Mouse (Mus musculus): ENCODE data around the gene Cabp1. TPM values are rescaled to one million over a fixed set of nuclear protein-coding genes. Genes with fewer than 3 reads are reported as not detected.

The Cabp1 gene
- polyA plus RNA-seq, 1 experiment from 2014 or later, result 2.4 TPM

- Histone ChIP-seq H3K9me3 (replicated peaks; ENCODE audit: control insufficient read depth, low read length) (no peaks in the 10 kb centered on the region), H3K4me1 (ENCODE audit: control insufficient read depth, insufficient read depth, low read length) (peaks cover 10% of the 10 kb centered on the region), H3K9ac (replicated peaks; ENCODE audit: low read length) (no peak overlapping the region), H3K4me2 (ENCODE audit: low read depth, low read length) (no peak overlapping the region), H3K27me3 (ENCODE audit: control insufficient read depth, insufficient read depth, low read length) (peaks cover 36% of the 10 kb centered on the region), H3K27ac (replicated peaks; ENCODE audit: low read depth, low read length) (no peak overlapping the region), H3K36me3 (replicated peaks; ENCODE audit: control insufficient read depth, insufficient read depth, low read depth, low read length) (no peaks in the 10 kb centered on the region), H3K4me3 (ENCODE audit: low read depth, low read length) (no peak overlapping the region)
- DNase-seq (ENCODE audit: low spot score) (peak; percentile 56), ATAC-seq (replicated peaks; ENCODE audit: insufficient number of reproducible peaks, low FRiP score, low TSS enrichment, low read depth) (no peak)
- WGBS, result 55% methylated on average over 5 of the region's 5 CpGs
Measured at GRCm38 (mm10) chr5:115188824-115189223, 5.4 kb downstream of the Cabp1 start.

- peak; percentile 95 for DNase-seq (ENCODE audit: low spot score)
- Histone ChIP-seq H3K4me2 (ENCODE audit: low read depth, low read length) (no peak overlapping the region; the same call in 1 of the 2 replicates), H3K27ac (replicated peaks; ENCODE audit: low read depth, low read length) (no peak overlapping the region), H3K4me1 (ENCODE audit: control insufficient read depth, insufficient read depth, low read length) (peaks cover 3% of the 10 kb centered on the region), H3K4me3 (ENCODE audit: low read depth, low read length) (no peak overlapping the region), H3K9me3 (replicated peaks; ENCODE audit: control insufficient read depth, low read length) (no peaks in the 10 kb centered on the region), H3K36me3 (replicated peaks; ENCODE audit: control insufficient read depth, insufficient read depth, low read depth, low read length) (no peaks in the 10 kb centered on the region), H3K9ac (replicated peaks; ENCODE audit: low read length) (no peak overlapping the region), H3K27me3 (ENCODE audit: control insufficient read depth, insufficient read depth, low read length) (peaks cover 23% of the 10 kb centered on the region)
- peak; percentile 77 for ATAC-seq (replicated peaks; ENCODE audit: insufficient number of reproducible peaks, low FRiP score, low TSS enrichment, low read depth)
- WGBS, result 14% methylated on average over 26 of the region's 26 CpGs
Measured at GRCm38 (mm10) chr5:115187188-115188131, 6.7 kb downstream of the Cabp1 start.

DNA sequence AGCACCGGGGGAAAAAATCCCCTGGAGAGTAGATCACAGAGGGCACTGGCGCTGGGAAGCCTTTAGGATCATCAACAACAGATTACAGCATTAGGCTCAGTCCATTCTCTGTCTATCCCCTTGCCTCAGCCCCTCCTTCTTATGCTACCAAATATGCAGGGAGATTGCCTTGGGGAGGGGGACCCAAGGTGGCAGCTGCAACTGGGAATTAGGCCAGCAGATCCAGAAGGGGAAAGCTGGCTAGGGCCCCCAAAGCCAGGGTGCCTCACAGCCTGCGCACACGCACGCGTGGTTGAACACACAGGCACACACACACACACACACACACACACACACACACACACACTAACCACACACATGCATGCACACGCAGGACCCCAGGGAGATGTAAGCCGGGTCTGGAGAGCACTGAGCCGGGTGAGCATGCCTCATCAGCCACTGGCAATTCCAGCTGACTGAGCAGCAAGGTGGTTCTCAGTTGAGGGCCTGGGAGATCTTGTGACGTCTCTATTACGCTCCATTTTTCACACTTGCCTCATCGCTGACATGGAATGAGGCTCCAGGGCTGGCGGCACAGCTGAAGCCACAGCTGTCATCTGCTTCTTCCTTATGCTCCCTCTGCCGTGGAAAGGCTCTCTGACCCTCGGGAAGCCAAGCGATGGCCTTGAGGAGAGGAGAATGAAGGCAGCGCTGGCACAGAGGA is 7.7 kb downstream of the Cabp1 start:
- 43% methylated on average over 17 of the region's 17 CpGs for WGBS
- peaks cover 14% of the 10 kb centered on the region for H3K27me3 ChIP-seq (ENCODE audit: control insufficient read depth, insufficient read depth, low read length)
- H3K9ac ChIP-seq (replicated peaks; ENCODE audit: low read length), result no peak overlapping the region; the same call in 1 of the 2 replicates
- H3K36me3 ChIP-seq (replicated peaks; ENCODE audit: control insufficient read depth, insufficient read depth, low read depth, low read length), result no peaks in the 10 kb centered on the region
- DNase-seq (ENCODE audit: low spot score) (no peak), ATAC-seq (replicated peaks; ENCODE audit: insufficient number of reproducible peaks, low FRiP score, low TSS enrichment, low read depth) (no peak)
- H3K4me1 ChIP-seq (ENCODE audit: control insufficient read depth, insufficient read depth, low read length), result no peaks in the 10 kb centered on the region
- H3K27ac ChIP-seq (replicated peaks; ENCODE audit: low read depth, low read length), result no peak overlapping the region
- peak overlapping the region; percentile 3; the same call in 1 of the 2 replicates for H3K4me2 ChIP-seq (ENCODE audit: low read depth, low read length)
- H3K9me3 ChIP-seq (replicated peaks; ENCODE audit: control insufficient read depth, low read length), result no peaks in the 10 kb centered on the region
- no peak overlapping the region for H3K4me3 ChIP-seq (ENCODE audit: low read depth, low read length)

DNA sequence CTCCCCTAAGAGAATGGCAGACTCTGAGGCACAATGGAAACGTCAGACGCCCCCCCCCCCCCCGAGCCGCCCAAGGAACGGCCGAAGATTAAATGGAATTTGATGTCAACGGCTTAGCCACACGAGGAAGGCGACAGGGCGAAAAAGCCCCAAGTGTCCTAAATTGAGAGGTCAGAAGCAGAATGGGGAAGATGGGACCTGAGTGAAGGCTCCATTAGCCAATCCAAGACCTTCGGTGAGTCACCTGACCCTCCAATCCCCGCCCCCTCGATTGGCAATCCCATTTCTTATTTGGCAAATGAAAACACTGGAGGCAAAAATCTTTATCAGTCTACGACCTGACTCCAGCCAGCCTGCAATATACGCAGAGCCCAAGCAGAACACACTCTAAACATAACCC is 9.5 kb downstream of the Cabp1 start:
- no peaks in the 10 kb centered on the region for H3K36me3 ChIP-seq (replicated peaks; ENCODE audit: control insufficient read depth, insufficient read depth, low read depth, low read length)
- no peak overlapping the region for H3K9ac ChIP-seq (replicated peaks; ENCODE audit: low read length)
- peaks cover 3% of the 10 kb centered on the region for H3K27me3 ChIP-seq (ENCODE audit: control insufficient read depth, insufficient read depth, low read length)
- 24% methylated on average over 15 of the region's 15 CpGs for WGBS
- ATAC-seq (replicated peaks; ENCODE audit: insufficient number of reproducible peaks, low FRiP score, low TSS enrichment, low read depth) (no peak), DNase-seq (ENCODE audit: low spot score) (no peak)
- no peaks in the 10 kb centered on the region for H3K4me1 ChIP-seq (ENCODE audit: control insufficient read depth, insufficient read depth, low read length)
- no peak overlapping the region for H3K27ac ChIP-seq (replicated peaks; ENCODE audit: low read depth, low read length)
- no peaks in the 10 kb centered on the region for H3K9me3 ChIP-seq (replicated peaks; ENCODE audit: control insufficient read depth, low read length)
- H3K4me3 ChIP-seq (ENCODE audit: low read depth, low read length), result no peak overlapping the region
- no peak overlapping the region for H3K4me2 ChIP-seq (ENCODE audit: low read depth, low read length)

- Histone ChIP-seq H3K27me3 (ENCODE audit: control insufficient read depth, insufficient read depth, low read length) (no peaks in the 10 kb centered on the region), H3K4me1 (ENCODE audit: control insufficient read depth, insufficient read depth, low read length) (no peaks in the 10 kb centered on the region), H3K9me3 (replicated peaks; ENCODE audit: control insufficient read depth, low read length) (no peaks in the 10 kb centered on the region), H3K4me2 (ENCODE audit: low read depth, low read length) (no peak overlapping the region), H3K4me3 (ENCODE audit: low read depth, low read length) (no peak overlapping the region), H3K27ac (replicated peaks; ENCODE audit: low read depth, low read length) (no peak overlapping the region), H3K36me3 (replicated peaks; ENCODE audit: control insufficient read depth, insufficient read depth, low read depth, low read length) (no peaks in the 10 kb centered on the region), H3K9ac (replicated peaks; ENCODE audit: low read length) (no peak overlapping the region)
- no peak for ATAC-seq (replicated peaks; ENCODE audit: insufficient number of reproducible peaks, low FRiP score, low TSS enrichment, low read depth)
- DNase-seq (ENCODE audit: low spot score), result no peak
- WGBS, result 79% methylated on average over 10 of the region's 10 CpGs
Measured at GRCm38 (mm10) chr5:115183482-115183881, 10.7 kb downstream of the Cabp1 start.

DNA sequence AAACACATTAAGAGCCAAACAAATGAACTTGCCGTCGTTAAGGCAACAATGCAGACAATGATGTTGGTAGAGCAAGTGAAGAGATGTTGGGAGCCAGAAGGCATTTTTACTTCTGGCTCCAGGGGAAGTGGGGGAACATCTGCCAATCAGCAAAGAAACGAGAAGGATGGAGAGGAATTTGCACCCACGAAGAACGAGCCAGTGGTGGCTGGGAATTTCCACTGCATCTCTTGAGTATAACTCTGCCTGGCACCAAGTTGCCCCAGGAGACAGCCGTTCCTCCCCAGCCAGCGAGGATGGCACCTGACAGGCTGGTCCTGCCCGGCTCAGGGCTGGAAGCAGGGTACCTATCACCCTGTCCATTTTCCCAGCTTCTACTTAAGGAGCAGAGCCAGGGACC is 11.3 kb downstream of the Cabp1 start:
- no peaks in the 10 kb centered on the region for H3K27me3 ChIP-seq (ENCODE audit: control insufficient read depth, insufficient read depth, low read length)

GRCm38 (mm10) chr5:115181248-115181940 is 12.8 kb downstream of the Cabp1 start:
- no peak for DNase-seq (ENCODE audit: low spot score)
- Histone ChIP-seq H3K9me3 (replicated peaks; ENCODE audit: control insufficient read depth, low read length) (no peaks in the 10 kb centered on the region), H3K4me1 (ENCODE audit: control insufficient read depth, insufficient read depth, low read length) (no peaks in the 10 kb centered on the region), H3K27ac (replicated peaks; ENCODE audit: low read depth, low read length) (no peak overlapping the region), H3K27me3 (ENCODE audit: control insufficient read depth, insufficient read depth, low read length) (no peaks in the 10 kb centered on the region), H3K36me3 (replicated peaks; ENCODE audit: control insufficient read depth, insufficient read depth, low read depth, low read length) (no peaks in the 10 kb centered on the region), H3K4me3 (ENCODE audit: low read depth, low read length) (no peak overlapping the region), H3K4me2 (ENCODE audit: low read depth, low read length) (no peak overlapping the region), H3K9ac (replicated peaks; ENCODE audit: low read length) (no peak overlapping the region)
- no peak for ATAC-seq (replicated peaks; ENCODE audit: insufficient number of reproducible peaks, low FRiP score, low TSS enrichment, low read depth)
- WGBS, result 83% methylated on average over 13 of the region's 13 CpGs

More for the DNA sequence above, 11.3 kb downstream of the Cabp1 start:
- Histone ChIP-seq H3K36me3 (replicated peaks; ENCODE audit: control insufficient read depth, insufficient read depth, low read depth, low read length) (no peaks in the 10 kb centered on the region), H3K4me1 (ENCODE audit: control insufficient read depth, insufficient read depth, low read length) (no peaks in the 10 kb centered on the region), H3K27ac (replicated peaks; ENCODE audit: low read depth, low read length) (no peak overlapping the region), H3K9me3 (replicated peaks; ENCODE audit: control insufficient read depth, low read length) (no peaks in the 10 kb centered on the region), H3K9ac (replicated peaks; ENCODE audit: low read length) (no peak overlapping the region), H3K4me3 (ENCODE audit: low read depth, low read length) (no peak overlapping the region), H3K4me2 (ENCODE audit: low read depth, low read length) (no peak overlapping the region)
- DNase-seq (ENCODE audit: low spot score) (no peak), ATAC-seq (replicated peaks; ENCODE audit: insufficient number of reproducible peaks, low FRiP score, low TSS enrichment, low read depth) (no peak)
- WGBS, result 82% methylated on average over 8 of the region's 8 CpGs

Measured in embryonic facial prominence, embryonic 11.5 days (tissue).